Mouse (Mus musculus) adrenal gland, postnatal 36 days (tissue): ENCODE results near the gene Rnf2. TPM values are rescaled to one million over a fixed set of nuclear protein-coding genes. Genes with fewer than 3 reads are reported as not detected.

Experiments
- DNase-seq, 2 experiments: peaks; one replicate each; pipeline ENCODE4 v3.0.0; 2021; ENCODE audit warnings: mixed read lengths in 1 of 2
- long read RNA-seq, 2 experiments: library from polyadenylated mRNA; stranded (forward); transcript quantifications; one replicate each; pipeline ENCODE4 v2.0.0; 2021; ENCODE audit warnings: borderline sequencing depth in 2 of 2
- total RNA-seq, 2 experiments: library from RNA; stranded (reverse); gene quantifications; 2 replicates each; pipeline ENCODE4 v1.2.3; 2021

Rnf2 gene
- total RNA-seq = 10 to 100 TPM; 65.2 to 79.0 TPM
- long read RNA-seq, experiment 1, transcript Rnf2-201 (7 exons, 3,160 nt) = major isoform, 36 of 45 reads
- long read RNA-seq, experiment 1, partial matches to known transcripts = 4 of 45 reads
- long read RNA-seq, experiment 1, other reads (novel, unspliced or antisense) = 5 of 45 reads
- long read RNA-seq, experiment 2, transcript Rnf2-201 (7 exons, 3,160 nt) = major isoform, 8 of 14 reads
- long read RNA-seq, experiment 2, partial matches to known transcripts = 1 of 14 reads
- long read RNA-seq, experiment 2, other reads (novel, unspliced or antisense) = 5 of 14 reads

GRCm38 (mm10) chr1:151500531-151501361 is at the start of gene Rnf2:
Gene Rnf2, minus strand, starts transcription at chr1:151500955.
- peak; percentile 95 to 98 for DNase-seq

- DNase-seq = no peak
These were observed 49.0 kb upstream of the Rnf2 start for GRCm38 (mm10) chr1:151549794-151550193.

GRCm38 (mm10) chr1:151548896-151549610 is 48.3 kb upstream of the Rnf2 start:
- DNase-seq = no peak

GRCm38 (mm10) chr1:151545571-151545970 is 44.8 kb upstream of the Rnf2 start:
- DNase-seq = no peak

- no peak for DNase-seq
These were observed 43.8 kb upstream of the Rnf2 start for GRCm38 (mm10) chr1:151544581-151544980.

GRCm38 (mm10) chr1:151543796-151544477 is 43.2 kb upstream of the Rnf2 start:
- DNase-seq = no peak

- no peak for DNase-seq
These were observed 25.9 kb upstream of the Rnf2 start for GRCm38 (mm10) chr1:151526701-151527100.

GRCm38 (mm10) chr1:151517571-151518250 is 17.0 kb upstream of the Rnf2 start:
- no peak for DNase-seq

- DNase-seq = peak; percentile 14 to 44
These were observed 16.1 kb upstream of the Rnf2 start for GRCm38 (mm10) chr1:151516871-151517270.

GRCm38 (mm10) chr1:151515733-151516132 is 15.0 kb upstream of the Rnf2 start:
- DNase-seq = peak; percentile 20 to 37

GRCm38 (mm10) chr1:151514119-151514518 is 13.4 kb upstream of the Rnf2 start:
- DNase-seq = no peak

GRCm38 (mm10) chr1:151510811-151511210 is 10.1 kb upstream of the Rnf2 start:
- DNase-seq = no peak

- DNase-seq = peak; percentile 68 to 83
These were observed 797 bp downstream of the Rnf2 start for GRCm38 (mm10) chr1:151499815-151500501.

- no peak for DNase-seq
These were observed 2.4 kb downstream of the Rnf2 start for GRCm38 (mm10) chr1:151498381-151498780.

- no peak for DNase-seq
These were observed 2.8 kb downstream of the Rnf2 start for GRCm38 (mm10) chr1:151497942-151498341.

- peak; percentile 63 to 66 for DNase-seq
These were observed 3.7 kb downstream of the Rnf2 start for GRCm38 (mm10) chr1:151497028-151497427.

GRCm38 (mm10) chr1:151495635-151496285 is 5.0 kb downstream of the Rnf2 start:
- no peak for DNase-seq

GRCm38 (mm10) chr1:151494711-151495110 is 6.0 kb downstream of the Rnf2 start:
- DNase-seq = no peak

- DNase-seq = no peak
These were observed 6.9 kb downstream of the Rnf2 start for GRCm38 (mm10) chr1:151493826-151494225.

GRCm38 (mm10) chr1:151492419-151492818 is 8.3 kb downstream of the Rnf2 start:
- DNase-seq = no peak
